Mouse (Mus musculus) adrenal gland, postnatal 4 days (tissue): ENCODE data around the gene Olfr1351. TPM values are rescaled to one million over a fixed set of nuclear protein-coding genes. Genes with fewer than 3 reads are reported as not detected.
"Not testable (repeated sequence)": the region's sequence is repeated elsewhere in the genome, so short reads cannot be mapped to it uniquely, and the experiment has no call there.

Source experiments
- DNase-seq, 2 experiments: peaks; one replicate each; pipeline ENCODE4 v3.0.0; 2021 to 2022; ENCODE audit warnings: low spot score in 2 of 2, mixed read lengths in 2 of 2
- long read RNA-seq, 2 experiments: library from polyadenylated mRNA; stranded (forward); transcript quantifications; one replicate each; pipeline ENCODE4 v2.0.0; 2021
- total RNA-seq, 2 experiments: library from RNA; stranded (reverse); gene quantifications; 2 replicates each; pipeline ENCODE4 v1.2.3; 2021

Gene Olfr1351
- total RNA-seq, result not detected
- long read RNA-seq, experiment 1, result 0 reads
- long read RNA-seq, experiment 2, result 0 reads

DNA sequence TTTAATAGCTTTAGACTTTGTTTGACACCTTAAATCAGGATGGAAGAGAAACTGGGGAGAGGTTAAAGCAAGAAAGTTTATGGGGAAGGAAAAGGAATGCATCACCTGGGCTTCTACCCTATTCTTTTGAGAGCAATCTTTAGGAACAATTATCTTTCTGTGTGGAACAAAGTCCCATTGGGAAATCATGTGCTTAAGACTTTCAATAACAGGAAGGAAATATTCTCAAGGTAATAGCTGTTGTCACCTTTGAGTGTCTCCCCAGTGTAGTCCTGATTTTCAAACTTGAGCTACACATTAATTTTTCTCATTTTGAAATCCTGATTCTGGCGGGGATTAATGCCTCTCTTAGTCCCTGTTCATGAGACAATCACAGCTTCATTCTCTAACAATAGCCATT is at the start of gene Olfr1351:
TSS of gene Olfr1351 (plus strand) at position 301 of the 400 bp plus-strand sequence.
- DNase-seq, result no peak

DNA sequence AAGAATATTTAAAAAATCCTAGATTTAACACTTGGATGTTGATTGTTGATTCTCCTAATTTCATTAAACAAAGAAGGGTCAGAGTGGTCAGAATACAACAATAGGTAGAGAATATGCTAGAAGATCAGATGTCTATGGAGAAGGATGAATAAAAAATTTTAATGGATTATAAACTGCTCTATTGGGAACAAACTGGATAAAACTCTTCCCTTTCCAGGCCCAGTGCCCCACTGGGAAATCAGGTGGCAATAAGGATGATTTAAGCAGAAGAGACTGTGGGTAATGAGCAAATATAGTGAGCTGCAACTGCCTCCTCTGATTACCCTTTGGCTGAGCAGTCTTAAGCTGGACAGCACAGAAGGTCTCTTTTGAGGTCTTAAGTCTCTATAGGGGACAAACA is 49.3 kb upstream of the Olfr1351 start, which contains the start of gene Olfr1353:
TSS of gene Olfr1353 (plus strand) at position 301 of the 400 bp plus-strand sequence.
- DNase-seq, result not testable (repeated sequence)

DNA sequence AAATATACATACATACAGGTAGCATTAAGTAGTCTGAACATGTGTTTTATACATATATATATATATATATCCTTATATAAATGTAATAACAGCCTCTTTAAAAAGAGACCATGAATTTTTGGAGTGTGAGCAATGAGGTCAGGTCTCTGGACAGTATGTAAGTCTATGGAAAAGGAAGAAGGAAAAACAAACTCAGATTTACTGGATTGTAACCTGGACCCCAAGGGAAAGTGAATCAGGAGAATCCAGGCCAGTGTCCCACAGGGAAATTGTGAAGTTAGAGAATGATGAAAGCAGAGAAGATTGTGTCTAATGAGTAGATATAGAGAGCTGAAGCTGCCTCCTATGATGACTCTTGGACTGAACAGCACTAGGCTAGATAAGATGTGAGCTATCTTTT is 31.5 kb upstream of the Olfr1351 start, which contains the start of gene Olfr1352:
TSS of gene Olfr1352 (plus strand) at position 301 of the 400 bp plus-strand sequence.
- no peak for DNase-seq

DNA sequence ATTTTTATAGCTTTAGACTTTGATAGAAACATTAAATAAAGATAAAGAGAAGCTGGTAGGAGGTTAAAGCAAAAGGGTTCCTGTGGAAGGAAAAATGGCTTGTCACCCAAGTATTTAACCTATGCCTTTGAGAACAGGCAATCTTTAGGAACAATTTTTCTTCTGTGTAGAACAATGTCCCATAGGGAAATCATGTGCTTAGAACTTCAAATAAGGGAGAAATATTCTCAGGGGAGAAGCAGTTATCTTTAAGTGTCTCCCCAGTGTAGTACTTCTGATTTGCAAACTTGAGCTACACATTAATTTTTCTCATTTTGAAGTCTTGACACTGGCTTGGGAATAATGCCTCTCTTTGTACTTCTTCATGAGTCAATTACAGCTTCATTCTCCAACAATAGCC is 16.2 kb downstream of the Olfr1351 start, which contains the start of gene Olfr57:
TSS of gene Olfr57 (plus strand) at position 301 of the 400 bp plus-strand sequence.
- no peak for DNase-seq

DNA sequence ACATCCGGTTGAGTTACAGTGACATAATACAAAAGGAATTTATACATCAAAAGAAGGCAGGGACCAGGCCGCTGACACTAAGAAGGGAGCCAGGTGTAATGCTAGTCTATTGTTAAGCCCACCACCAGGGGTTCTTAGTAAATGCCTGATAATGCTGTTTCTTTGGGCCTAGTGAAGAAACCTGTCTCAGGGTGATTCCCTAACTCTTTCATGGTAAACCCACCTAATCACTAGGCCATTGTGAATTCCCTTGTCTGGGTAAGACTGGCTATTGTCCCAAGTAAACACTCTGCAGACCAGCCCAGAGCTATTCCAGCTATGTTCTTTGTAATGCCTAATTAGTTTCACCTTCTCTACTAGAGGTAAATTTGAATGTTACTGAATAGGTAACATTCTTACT is 30.2 kb downstream of the Olfr1351 start:
- not testable (repeated sequence) for DNase-seq

DNA sequence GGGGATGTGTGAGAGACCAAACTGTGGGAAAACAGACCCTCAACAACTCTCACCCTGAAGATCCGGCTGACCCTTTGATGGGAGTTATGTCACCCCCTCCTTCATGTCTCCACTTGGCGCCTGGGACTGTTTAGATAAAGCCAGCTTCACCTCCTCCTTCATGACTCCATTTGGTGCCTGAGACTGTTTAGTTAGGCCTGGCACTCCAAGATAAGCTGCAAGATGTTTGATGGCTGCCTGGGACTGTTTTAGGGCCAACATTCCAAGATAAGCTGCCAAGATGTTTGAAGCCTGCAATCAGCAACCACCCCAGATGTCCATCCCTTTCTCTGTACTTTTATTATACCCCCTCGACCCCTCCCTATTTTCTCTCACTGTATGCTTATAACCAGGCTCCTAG is 45.1 kb downstream of the Olfr1351 start:
- not testable (repeated sequence) for DNase-seq

Other genes with a start within 250 kb of the Olfr1351 start
- under 1 TPM; 0.48 to 0.53 TPM for gene Slc1a6, start 232.0 kb upstream of the Olfr1351 start, total RNA-seq
- gene Olfr1356, start 160.3 kb upstream of the Olfr1351 start, total RNA-seq, result not detected
- not detected for gene Olfr1355, start 136.9 kb upstream of the Olfr1351 start, total RNA-seq
- not detected for gene Olfr1354, start 99.3 kb upstream of the Olfr1351 start, total RNA-seq
- gene Olfr8, start 61.8 kb upstream of the Olfr1351 start, total RNA-seq, result not detected
- gene Olfr1353, start 49.2 kb upstream of the Olfr1351 start, total RNA-seq, result not detected
- gene Olfr1352, start 31.4 kb upstream of the Olfr1351 start, total RNA-seq, result not detected
- not detected for gene Olfr57, start 16.3 kb downstream of the Olfr1351 start, total RNA-seq
- gene 2610008E11Rik, start 85.1 kb downstream of the Olfr1351 start, total RNA-seq, result 10 to 100 TPM; 26.6 to 28.9 TPM
- not detected for gene Vmn2r80, start 136.3 kb downstream of the Olfr1351 start, total RNA-seq
- gene Vmn2r81, start 235.2 kb downstream of the Olfr1351 start, total RNA-seq, result not detected